Comparison of ENCODE assay signal across 10 mouse cellular contexts in the genomic region with DNA sequence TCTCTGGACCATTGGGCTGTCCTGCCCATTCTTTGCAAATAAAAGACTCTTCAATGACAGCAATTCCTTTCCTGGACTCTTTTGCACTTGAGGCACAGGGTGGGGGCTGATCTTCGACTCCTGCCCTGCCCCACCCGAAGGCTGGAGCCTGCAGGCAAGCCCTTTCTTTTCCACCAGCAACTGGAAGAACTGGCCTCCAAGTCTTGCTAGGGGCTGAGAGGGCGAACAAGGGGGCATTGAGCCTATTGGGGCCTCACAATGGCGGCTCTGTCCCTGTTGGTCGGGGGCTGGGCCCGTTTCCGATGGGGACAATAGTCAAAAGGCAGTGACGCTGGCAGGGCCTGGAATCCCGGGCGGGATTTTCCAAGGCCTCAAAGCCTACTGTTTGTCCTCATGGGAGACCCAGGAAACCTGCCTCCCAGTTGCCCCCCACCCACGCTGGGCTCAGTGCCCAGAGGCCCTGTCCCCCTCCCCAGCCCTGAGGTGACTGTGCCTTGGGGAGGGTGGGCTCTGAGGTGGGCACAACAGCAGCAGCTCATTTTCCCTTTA. TPM values are rescaled to one million over a fixed set of nuclear protein-coding genes. Genes with fewer than 3 reads are reported as not detected.
DNase-seq lines count a peak whose midpoint lies in the region; ATAC-seq lines count a peak whose summit lies in the region.
"Had no signal": no experiment of that assay in that cellular context is flagged by ENCODE, and none has a peak within 500 bp of the region (broad histone marks: within the 10 kb centered on the region; RNA-seq: fewer than 3 reads in every experiment).

No protein-coding gene starts in this region.

- peak; percentile 78 for ATAC-seq in hindbrain, embryonic 15.5 days (ENCODE audit: low FRiP score, low read depth)
- 0 out of 2 replicates have a peak, but pooled peaks have one; percentile 24 for ATAC-seq in midbrain, embryonic 14.5 days (ENCODE audit: low FRiP score, low TSS enrichment)

- H3K36me3 ChIP-seq in hindbrain, embryonic 15.5 days: peaks cover 7% of the 10 kb centered on the region; the same call in 1 of the 2 replicates
- 0 out of 2 replicates have a peak, but pooled peaks cover 12% of the 10 kb centered on the region for H3K36me3 ChIP-seq in midbrain, embryonic 14.5 days (ENCODE audit: control insufficient read depth, insufficient read depth, low read length)
- H3K36me3 ChIP-seq: G1E had no signal

- H3K4me3 ChIP-seq in hindbrain, embryonic 15.5 days: no peak overlapping the region
- H3K4me3 ChIP-seq in midbrain, embryonic 14.5 days (replicated peaks; ENCODE audit: low read depth, low read length): no peak overlapping the region
- H3K4me3 ChIP-seq: heart, embryonic 15.5 days had no signal

- H3K4me1 ChIP-seq in hindbrain, embryonic 15.5 days (replicated peaks): no peaks in the 10 kb centered on the region; the same call in 1 of the 2 replicates
- no peaks in the 10 kb centered on the region for H3K4me1 ChIP-seq in midbrain, embryonic 14.5 days (ENCODE audit: control insufficient read depth, insufficient read depth, low read length)

- peak; percentile 76 for DNase-seq in layer of hippocampus, adult 11-12 months (ENCODE audit: low spot score)
- no peak for DNase-seq in layer of hippocampus, adult 9-10 months (ENCODE audit: low spot score)
- peak; percentile 53 for DNase-seq in embryo, embryonic 10.5 days (ENCODE audit: low spot score)
- peak; percentile 59 for DNase-seq in midbrain, embryonic 14.5 days
- no peak for DNase-seq in kidney, postnatal 4 days
- DNase-seq in yolk sac, embryonic 10.5 days (ENCODE audit: low spot score): no peak
- no peak for DNase-seq in urinary bladder, postnatal 36 days (ENCODE audit: low spot score in 2 of 2)

- no peaks in the 10 kb centered on the region for H3K9me3 ChIP-seq in hindbrain, embryonic 15.5 days
- no peaks in the 10 kb centered on the region for H3K9me3 ChIP-seq in midbrain, embryonic 14.5 days (ENCODE audit: control insufficient read depth, low read length)
- H3K9me3 ChIP-seq: heart, embryonic 15.5 days had no signal

- peak overlapping the region; percentile 42 for H3K27ac ChIP-seq in hindbrain, embryonic 15.5 days (replicated peaks)
- no peak overlapping the region for H3K27ac ChIP-seq in midbrain, embryonic 14.5 days (replicated peaks; ENCODE audit: low read depth, low read length)
- H3K27ac ChIP-seq: heart, embryonic 15.5 days had no signal

- no peak overlapping the region for H3K9ac ChIP-seq in hindbrain, embryonic 15.5 days
- H3K9ac ChIP-seq in midbrain, embryonic 14.5 days (replicated peaks; ENCODE audit: low read length): no peak overlapping the region
- H3K9ac ChIP-seq: heart, embryonic 15.5 days had no signal

- no peaks in the 10 kb centered on the region for H3K27me3 ChIP-seq in hindbrain, embryonic 15.5 days
- H3K27me3 ChIP-seq in midbrain, embryonic 14.5 days (ENCODE audit: control insufficient read depth, insufficient read depth, low read length): no peaks in the 10 kb centered on the region
- H3K27me3 ChIP-seq: heart, embryonic 15.5 days had no signal

- WGBS in hindbrain, embryonic 15.5 days: 22% methylated on average over 11 of the region's 11 CpGs
- WGBS in midbrain, embryonic 14.5 days: 13% methylated on average over 11 of the region's 11 CpGs

- H3K4me2 ChIP-seq in hindbrain, embryonic 15.5 days: no peak overlapping the region
- H3K4me2 ChIP-seq in midbrain, embryonic 14.5 days (ENCODE audit: low read length): no peak overlapping the region
- H3K4me2 ChIP-seq: heart, embryonic 15.5 days had no signal

RNA-seq across cellular contexts. Expression of gene Atg101, which starts 6.6 kb away (rescaled TPM):
- 75.5 and 76.5 TPM in 2 replicates for polyA plus RNA-seq in hindbrain, embryonic 15.5 days (2015; fragmentation: Nextera tagmentation; extraction: Ambion mirVana)
- 61.2 and 87.4 TPM in 2 replicates for polyA plus RNA-seq in midbrain, embryonic 14.5 days (2014; fragmentation: Nextera tagmentation; extraction: Ambion mirVana)

RNA-seq across cellular contexts. Expression of gene 6030408B16Rik, which starts 15.6 kb away (rescaled TPM):
- 0.31 TPM in 1 of 2 replicates, not detected in the other for polyA plus RNA-seq in hindbrain, embryonic 15.5 days (2015; fragmentation: Nextera tagmentation; extraction: Ambion mirVana)
- 0.30 and 0.51 TPM in 2 replicates for polyA plus RNA-seq in midbrain, embryonic 14.5 days (2014; fragmentation: Nextera tagmentation; extraction: Ambion mirVana)
- polyA plus RNA-seq: G1E had no signal

RNA-seq across cellular contexts. Expression of gene Nr4a1, which starts 23.4 kb away (rescaled TPM):
- polyA plus RNA-seq in hindbrain, embryonic 15.5 days (2015; fragmentation: Nextera tagmentation; extraction: Ambion mirVana): 6.6 and 6.9 TPM in 2 replicates
- 2.9 and 3.5 TPM in 2 replicates for polyA plus RNA-seq in midbrain, embryonic 14.5 days (2014; fragmentation: Nextera tagmentation; extraction: Ambion mirVana)

RNA-seq across cellular contexts. Expression of gene Grasp, which starts 53.4 kb away (rescaled TPM):
- 1.9 and 2.4 TPM in 2 replicates for polyA plus RNA-seq in hindbrain, embryonic 15.5 days (2015; fragmentation: Nextera tagmentation; extraction: Ambion mirVana)
- polyA plus RNA-seq in midbrain, embryonic 14.5 days (2014; fragmentation: Nextera tagmentation; extraction: Ambion mirVana): 0.93 and 0.97 TPM in 2 replicates

Comparison
In these comparisons a context has a peak if more than half of its experiments do, and no peak if none do; other contexts are left out.
1. DNase-seq: peak in layer of hippocampus, adult 11-12 months (single experiment), embryo, embryonic 10.5 days (single experiment) and midbrain, embryonic 14.5 days (single experiment); none in layer of hippocampus, adult 9-10 months (single experiment), kidney, postnatal 4 days (0 of 2), yolk sac, embryonic 10.5 days (single experiment) and urinary bladder, postnatal 36 days (0 of 2).